Mouse (Mus musculus): Measurements from ENCODE around the gene Ank3.

DNA sequence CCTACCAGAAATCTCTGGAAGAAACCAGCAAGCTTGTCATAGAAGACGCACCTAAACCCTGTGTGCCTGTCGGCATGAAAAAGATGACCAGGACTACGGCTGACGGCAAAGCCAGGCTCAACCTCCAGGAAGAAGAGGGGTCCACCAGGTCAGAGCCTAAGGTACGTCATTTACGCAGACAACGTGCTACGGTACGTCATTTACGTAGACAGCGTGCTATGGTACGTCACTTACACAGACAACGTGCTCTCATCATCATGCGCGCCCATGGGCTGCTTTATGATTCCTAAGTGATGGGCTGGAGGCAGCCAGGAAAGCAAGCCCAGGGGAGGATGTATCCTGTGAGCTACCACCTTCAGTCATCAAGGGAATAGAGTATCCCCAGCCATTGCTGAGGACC, 606.3 kb downstream of the Ank3 start:
- TF ChIP-seq POLR2A (IDR thresholded peaks at IDR 0.05; ENCODE audit: low read depth, low read length) (no peak), CTCF (IDR thresholded peaks at IDR 0.05; ENCODE audit: extremely low read depth, insufficient read depth, insufficient read length, insufficient replicate concordance) (no peak)

Measured in spleen, adult 2 months (tissue).